Mouse (Mus musculus): ENCODE results near the gene Txndc17. TPM values are rescaled to one million over a fixed set of nuclear protein-coding genes. Genes with fewer than 3 reads are reported as not detected.

Gene Txndc17
- polyA plus RNA-seq, 1 experiment from 2014 or later = 198 TPM

Other genes with a start within 250 kb of the Txndc17 start
- gene Aipl1, start 170.0 kb upstream of the Txndc17 start, polyA plus RNA-seq (2015; fragmentation: Nextera tagmentation; extraction: Ambion mirVana) = 0.32 and 0.39 TPM in 2 replicates
- 31.2 and 37.8 TPM in 2 replicates for gene Pimreg, start 165.5 kb upstream of the Txndc17 start, polyA plus RNA-seq (2015; fragmentation: Nextera tagmentation; extraction: Ambion mirVana)
- 1.8 and 2.1 TPM in 2 replicates for gene Pitpnm3, start 71.8 kb upstream of the Txndc17 start, polyA plus RNA-seq (2015; fragmentation: Nextera tagmentation; extraction: Ambion mirVana)
- gene Gm43951, start 707 bp upstream of the Txndc17 start, polyA plus RNA-seq (2015; fragmentation: Nextera tagmentation; extraction: Ambion mirVana) = 0.75 and 0.79 TPM in 2 replicates
- 17.8 and 19.9 TPM in 2 replicates for gene 4933427D14Rik, start 88 bp upstream of the Txndc17 start, polyA plus RNA-seq (2015; fragmentation: Nextera tagmentation; extraction: Ambion mirVana)
- gene Med31, start 8.0 kb downstream of the Txndc17 start, polyA plus RNA-seq (2015; fragmentation: Nextera tagmentation; extraction: Ambion mirVana) = 66.5 and 66.9 TPM in 2 replicates
- gene Slc13a5, start 59.7 kb downstream of the Txndc17 start, polyA plus RNA-seq (2015; fragmentation: Nextera tagmentation; extraction: Ambion mirVana) = 0.61 and 0.96 TPM in 2 replicates
- gene Xaf1, start 94.1 kb downstream of the Txndc17 start, polyA plus RNA-seq (2015; fragmentation: Nextera tagmentation; extraction: Ambion mirVana) = 2.3 and 2.4 TPM in 2 replicates
- gene Fbxo39, start 106.9 kb downstream of the Txndc17 start, polyA plus RNA-seq (2015; fragmentation: Nextera tagmentation; extraction: Ambion mirVana) = not detected in 2 replicates
- gene Tekt1, start 154.9 kb downstream of the Txndc17 start, polyA plus RNA-seq (2015; fragmentation: Nextera tagmentation; extraction: Ambion mirVana) = 7.0 and 7.3 TPM in 2 replicates
- 8.9 and 10.5 TPM in 2 replicates for gene Smtnl2, start 204.2 kb downstream of the Txndc17 start, polyA plus RNA-seq (2015; fragmentation: Nextera tagmentation; extraction: Ambion mirVana)
- not detected in 2 replicates for gene Ggt6, start 228.0 kb downstream of the Txndc17 start, polyA plus RNA-seq (2015; fragmentation: Nextera tagmentation; extraction: Ambion mirVana)
- gene Mybbp1a, start 233.8 kb downstream of the Txndc17 start, polyA plus RNA-seq (2015; fragmentation: Nextera tagmentation; extraction: Ambion mirVana) = 69.6 and 80.7 TPM in 2 replicates